Mouse (Mus musculus): ENCODE measurements around the gene Gm20604. TPM values are rescaled to one million over a fixed set of nuclear protein-coding genes. Genes with fewer than 3 reads are reported as not detected.
A peak's percentile ranks its signal among the peaks of the same experiment; 100 is the strongest.

The Gm20604 gene
- polyA plus RNA-seq, 1 experiment, result 5.0 TPM

DNA sequence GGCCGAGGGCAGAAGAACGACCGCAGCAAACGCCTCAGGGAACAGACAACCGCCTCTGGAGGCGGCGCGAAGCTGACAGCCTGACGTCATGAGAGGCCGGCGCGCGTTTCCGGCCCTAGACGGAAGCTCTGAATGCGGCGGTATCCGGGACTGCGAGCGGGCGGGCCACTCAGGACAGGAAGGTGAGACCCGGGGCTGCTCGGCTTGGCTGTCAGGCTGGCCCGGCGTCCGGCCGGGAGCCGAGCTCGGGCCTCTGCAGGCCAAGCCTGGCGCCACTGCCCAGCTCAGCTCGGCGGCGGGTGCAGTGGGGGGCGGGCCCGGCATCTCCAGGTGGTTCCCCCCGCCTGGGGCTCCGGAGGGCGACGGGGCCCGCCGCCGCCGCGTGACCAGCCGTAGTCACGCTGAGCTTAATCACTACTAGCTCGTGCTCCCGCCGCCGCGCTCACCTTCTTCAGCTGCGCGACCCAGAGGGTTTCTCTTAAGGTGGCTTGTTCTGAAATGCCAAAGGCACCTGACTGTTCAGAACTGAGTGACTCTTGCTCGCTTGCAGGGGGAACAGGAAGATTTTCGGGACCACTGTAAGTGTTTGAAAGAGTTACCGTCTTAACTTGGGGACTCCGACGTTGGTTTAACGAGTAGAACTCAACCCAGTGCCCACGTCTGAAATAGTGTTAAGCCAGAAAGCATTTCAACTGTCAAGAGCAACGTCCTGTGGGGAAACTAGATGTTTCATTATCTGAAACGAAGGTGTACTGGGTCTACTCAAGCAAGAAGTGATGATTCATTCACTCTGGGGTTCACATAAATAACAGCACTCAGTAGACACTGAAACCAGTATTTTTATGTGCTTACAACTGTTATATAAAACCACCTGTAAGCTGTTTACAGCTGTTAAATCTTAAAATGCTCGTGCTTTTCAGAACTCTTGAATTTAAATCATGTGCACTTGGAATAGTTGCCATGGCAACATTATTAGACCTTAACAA is 14.6 kb downstream of the Gm20604 start, which contains the start of the genes Moap1 and Tmem251:
Moap1 (minus strand) TSS at position 73 of the 986 bp plus-strand sequence.
Tmem251 (plus strand) TSS at position 174 of the 986 bp plus-strand sequence.
- peaks cover 31% of the 10 kb centered on the region for H3K4me1 ChIP-seq (ENCODE audit: control insufficient read depth, insufficient read depth, low read length)
- TF ChIP-seq POLR2A (IDR thresholded peaks at IDR 0.05; ENCODE audit: borderline replicate concordance, low read depth, low read length), result no peak
- no peak for TF ChIP-seq CTCF (IDR thresholded peaks at IDR 0.05; ENCODE audit: low read depth, low read length)

GRCm38 (mm10) chr12:102743036-102743588 is 15.4 kb downstream of the Gm20604 start:
- TF ChIP-seq CTCF (IDR thresholded peaks at IDR 0.05; ENCODE audit: low read depth, low read length), result no peak
- TF ChIP-seq POLR2A (IDR thresholded peaks at IDR 0.05; ENCODE audit: borderline replicate concordance, low read depth, low read length), result no peak
- Histone ChIP-seq H3K27ac (ENCODE audit: insufficient read depth, low read depth, low read length) (peak overlapping the region; percentile 45; the same call in 1 of the 2 replicates), H3K4me3 (ENCODE audit: insufficient read depth, low read length) (peak overlapping the region; percentile 73), H3K4me1 (ENCODE audit: control insufficient read depth, insufficient read depth, low read length) (peaks cover 25% of the 10 kb centered on the region)

More for the DNA sequence above, 14.6 kb downstream of the Gm20604 start, which contains the start of the genes Moap1 and Tmem251:
- peak within 1 kb of the TSS; percentile 79 for H3K27ac ChIP-seq (ENCODE audit: insufficient read depth, low read depth, low read length)
- H3K4me3 ChIP-seq (ENCODE audit: insufficient read depth, low read length), result peak within 1 kb of the TSS; percentile 73

DNA sequence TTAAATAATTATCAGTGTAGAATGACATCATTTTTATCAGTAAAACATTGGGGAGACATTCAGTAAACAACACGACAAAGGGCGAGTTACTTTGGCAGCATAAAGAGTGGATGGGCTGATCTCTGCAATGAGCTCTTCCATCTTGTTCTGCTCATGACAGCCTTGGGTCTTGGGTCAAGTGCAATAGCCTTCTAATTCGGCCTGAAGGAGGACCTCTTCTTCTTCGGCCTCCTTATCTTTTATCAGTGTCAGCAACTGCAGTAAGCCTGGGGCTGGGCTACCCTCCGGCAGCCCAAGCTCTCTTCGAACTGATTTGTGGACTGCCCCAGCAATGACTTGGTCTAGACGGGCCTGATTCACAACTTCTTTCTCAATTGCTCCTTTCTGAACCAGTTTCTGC is 16.4 kb downstream of the Gm20604 start:
- H3K27ac ChIP-seq (ENCODE audit: insufficient read depth, low read depth, low read length), result no peak overlapping the region
- no peak overlapping the region for H3K4me3 ChIP-seq (ENCODE audit: insufficient read depth, low read length)
- H3K4me1 ChIP-seq (ENCODE audit: control insufficient read depth, insufficient read depth, low read length), result peaks cover 17% of the 10 kb centered on the region
- no peak for TF ChIP-seq CTCF (IDR thresholded peaks at IDR 0.05; ENCODE audit: low read depth, low read length)
- no peak for TF ChIP-seq POLR2A (IDR thresholded peaks at IDR 0.05; ENCODE audit: borderline replicate concordance, low read depth, low read length)

DNA sequence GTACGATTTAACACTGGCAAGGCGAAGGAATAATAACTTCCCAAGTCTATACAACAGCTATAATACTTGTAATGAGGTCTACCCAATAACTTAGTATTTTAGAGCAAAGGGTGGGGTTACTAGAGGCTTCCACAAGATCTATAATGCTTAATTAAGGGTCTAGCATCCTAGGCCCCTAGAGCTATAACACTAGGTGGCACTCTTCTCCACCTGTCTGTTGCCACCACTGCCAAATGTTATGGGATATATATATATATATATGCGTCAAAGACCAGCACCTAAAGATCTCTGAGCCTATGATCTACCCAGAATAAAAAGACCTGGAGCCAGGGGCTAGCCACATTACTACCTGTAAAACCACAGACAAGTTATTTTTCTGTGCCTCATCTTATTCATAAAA is 18.2 kb downstream of the Gm20604 start:
- no peak for TF ChIP-seq CTCF (IDR thresholded peaks at IDR 0.05; ENCODE audit: low read depth, low read length)
- TF ChIP-seq POLR2A (IDR thresholded peaks at IDR 0.05; ENCODE audit: borderline replicate concordance, low read depth, low read length), result no peak
- peaks cover 7% of the 10 kb centered on the region for H3K4me1 ChIP-seq (ENCODE audit: control insufficient read depth, insufficient read depth, low read length)
- no peak overlapping the region for H3K4me3 ChIP-seq (ENCODE audit: insufficient read depth, low read length)
- H3K27ac ChIP-seq (ENCODE audit: insufficient read depth, low read depth, low read length), result no peak overlapping the region

- no peak for TF ChIP-seq CTCF (IDR thresholded peaks at IDR 0.05; ENCODE audit: low read depth, low read length)
- no peak for TF ChIP-seq POLR2A (IDR thresholded peaks at IDR 0.05; ENCODE audit: borderline replicate concordance, low read depth, low read length)
These were observed 19.4 kb downstream of the Gm20604 start for GRCm38 (mm10) chr12:102739096-102739495.

DNA sequence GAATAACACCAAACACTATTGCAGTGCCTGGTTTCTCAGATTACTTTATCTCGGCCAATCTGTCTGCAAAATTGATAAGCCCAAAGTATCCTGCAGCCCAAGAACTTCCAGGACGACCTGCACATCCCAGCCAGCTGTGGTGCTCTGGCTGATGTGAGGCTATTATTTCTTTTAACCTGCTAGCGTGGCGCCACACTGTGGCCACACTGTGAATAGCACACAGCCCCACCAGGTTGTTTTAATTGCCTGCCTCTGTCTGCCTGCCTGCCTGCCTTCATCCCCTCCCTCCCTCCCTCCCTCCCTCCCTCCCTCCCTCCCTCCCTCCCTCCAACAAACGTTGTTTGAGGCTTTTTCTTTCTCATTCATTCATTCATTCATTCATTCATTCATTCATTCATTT is 25.1 kb downstream of the Gm20604 start:
- H3K27ac ChIP-seq (ENCODE audit: insufficient read depth, low read depth, low read length), result no peak overlapping the region
- TF ChIP-seq CTCF (IDR thresholded peaks at IDR 0.05; ENCODE audit: low read depth, low read length) (peak; percentile 65), POLR2A (IDR thresholded peaks at IDR 0.05; ENCODE audit: borderline replicate concordance, low read depth, low read length) (no peak)
- peaks cover 5% of the 10 kb centered on the region for H3K4me1 ChIP-seq (ENCODE audit: control insufficient read depth, insufficient read depth, low read length)
- no peak overlapping the region for H3K4me3 ChIP-seq (ENCODE audit: insufficient read depth, low read length)

More at GRCm38 (mm10) chr12:102739096-102739495, 19.4 kb downstream of the Gm20604 start:
- H3K4me3 ChIP-seq (ENCODE audit: insufficient read depth, low read length), result no peak overlapping the region
- H3K4me1 ChIP-seq (ENCODE audit: control insufficient read depth, insufficient read depth, low read length), result peaks cover 4% of the 10 kb centered on the region; the same call in 1 of the 2 replicates
- no peak overlapping the region for H3K27ac ChIP-seq (ENCODE audit: insufficient read depth, low read depth, low read length)

DNA sequence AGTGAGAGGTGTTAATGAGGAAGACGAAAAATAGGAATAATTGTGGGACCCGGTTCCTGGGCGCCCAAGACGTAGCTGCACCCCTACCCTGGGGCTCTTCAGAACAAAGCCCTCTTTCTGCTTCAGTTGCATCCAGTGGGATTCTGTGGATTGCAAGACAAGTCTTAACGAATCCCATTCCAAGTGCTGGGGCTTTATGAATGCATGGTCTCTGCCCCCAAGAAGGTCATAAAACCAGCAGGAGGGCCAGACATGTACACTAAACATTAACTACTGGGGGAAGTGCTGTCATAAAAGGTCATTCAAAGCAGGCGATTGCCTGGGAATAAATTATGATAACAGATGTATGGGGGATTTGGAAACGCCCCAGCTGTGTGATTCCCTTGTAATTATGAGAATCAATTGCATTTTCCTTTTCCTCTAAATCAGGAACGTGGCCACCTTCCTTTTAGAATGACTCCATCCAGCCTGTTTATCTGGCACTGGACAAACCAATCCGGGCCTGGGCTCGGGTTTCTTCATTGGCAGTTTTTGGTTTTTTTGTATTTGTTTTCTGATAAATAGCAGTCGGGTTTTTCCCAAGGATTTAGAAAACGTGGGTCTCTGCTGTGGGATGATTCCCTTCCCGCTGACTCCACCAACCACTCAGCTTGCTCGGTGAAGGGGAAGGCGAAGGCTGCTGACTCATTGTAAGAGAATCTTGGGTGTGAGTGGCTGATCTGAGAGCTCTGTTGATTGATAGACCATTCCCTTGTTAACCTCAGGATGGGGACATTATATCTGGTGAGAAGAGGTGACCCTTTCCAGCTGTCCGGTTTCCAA is 27.5 kb downstream of the Gm20604 start:
- Histone ChIP-seq H3K4me3 (ENCODE audit: insufficient read depth, low read length) (no peak overlapping the region), H3K4me1 (ENCODE audit: control insufficient read depth, insufficient read depth, low read length) (peaks cover 5% of the 10 kb centered on the region), H3K27ac (ENCODE audit: insufficient read depth, low read depth, low read length) (no peak overlapping the region)
- TF ChIP-seq CTCF (IDR thresholded peaks at IDR 0.05; ENCODE audit: low read depth, low read length) (no peak), POLR2A (IDR thresholded peaks at IDR 0.05; ENCODE audit: borderline replicate concordance, low read depth, low read length) (no peak)

DNA sequence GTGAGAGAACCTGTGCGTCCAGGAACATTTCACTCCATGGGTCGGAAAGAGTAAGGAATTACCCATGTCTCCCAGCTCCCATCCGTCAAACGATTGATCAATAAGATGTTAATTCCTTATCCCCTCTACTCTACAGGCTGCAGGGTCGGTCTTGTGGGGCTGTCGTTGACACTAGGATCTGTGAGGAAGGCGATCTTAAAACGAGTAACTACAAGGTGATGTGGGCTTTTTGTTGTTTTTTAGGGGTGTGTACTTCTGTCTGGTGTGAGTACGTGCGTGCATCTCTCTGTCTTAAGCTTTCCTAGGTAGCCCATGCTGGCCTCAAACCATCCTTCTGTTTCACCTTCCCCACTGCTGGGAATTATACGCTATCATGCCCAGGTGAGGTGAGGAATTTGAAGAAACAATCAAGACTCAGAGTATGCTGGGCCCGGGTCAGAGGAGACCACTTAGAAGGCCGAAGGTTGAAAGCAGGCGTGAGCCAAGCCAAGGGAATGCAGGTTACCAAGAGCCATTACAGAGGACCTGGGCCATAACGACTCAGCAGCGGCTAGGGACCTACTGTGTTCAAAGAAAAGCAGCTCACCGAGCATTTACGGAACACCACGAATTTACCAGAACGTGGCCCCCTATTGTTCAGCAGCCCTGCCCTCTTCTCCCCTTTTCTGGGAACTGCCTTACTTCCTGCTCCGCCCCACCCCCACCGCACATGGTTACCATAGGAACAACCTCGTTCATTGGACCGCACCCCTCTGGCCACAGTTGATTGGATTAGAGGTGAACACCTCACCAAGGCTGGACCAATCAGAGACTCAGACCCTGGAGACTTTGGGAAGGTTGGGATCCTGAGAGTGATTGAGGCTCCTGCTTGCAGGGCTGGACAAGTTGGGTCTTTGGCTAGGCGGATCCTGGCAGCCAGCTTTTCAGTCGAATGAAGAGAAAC is 28.3 kb downstream of the Gm20604 start:
- Histone ChIP-seq H3K27ac (ENCODE audit: insufficient read depth, low read depth, low read length) (no peak overlapping the region), H3K4me3 (ENCODE audit: insufficient read depth, low read length) (no peak overlapping the region), H3K4me1 (ENCODE audit: control insufficient read depth, insufficient read depth, low read length) (peaks cover 5% of the 10 kb centered on the region)
- no peak for TF ChIP-seq POLR2A (IDR thresholded peaks at IDR 0.05; ENCODE audit: borderline replicate concordance, low read depth, low read length)
- TF ChIP-seq CTCF (IDR thresholded peaks at IDR 0.05; ENCODE audit: low read depth, low read length), result no peak

All from bone marrow macrophage, adult 2 months (primary cell).